Mouse (Mus musculus) macrophage (primary cell): ENCODE results near the gene Nr5a1. TPM values are rescaled to one million over a fixed set of nuclear protein-coding genes. Genes with fewer than 3 reads are reported as not detected.

Experiments
- H3K27ac ChIP-seq: fragments of 350-480 bp; formaldehyde crosslinking; 2 replicates; pipeline ENCODE4 v1.9.0; 2021
- H3K36me3 ChIP-seq: fragments of 350-480 bp; formaldehyde crosslinking; 2 replicates; pipeline ENCODE4 v1.9.0; 2021; ENCODE audit errors: inconsistent target
- H3K4me3 ChIP-seq: fragments of 350-480 bp; formaldehyde crosslinking; 2 replicates; pipeline ENCODE4 v1.9.0; 2021; ENCODE audit errors: inconsistent target
- H3K79me2 ChIP-seq: fragments of 350-480 bp; formaldehyde crosslinking; 2 replicates; pipeline ENCODE4 v1.9.0; 2021; ENCODE audit errors: inconsistent target
- WGBS: methylation state at CpG from one replicate; pipeline ENCODE4 v1.1.7; 2026; ENCODE audit warnings: inconsistent platforms; ENCODE audit not compliant: missing documents; 5-methylcytosine and 5-hydroxymethylcytosine counted together
- polyA plus RNA-seq: library from polyadenylated mRNA; stranded (reverse); fragments of 250-400 nt; gene quantifications from 3 replicates; pipeline ENCODE4 v1.2.4, GENCODE M21; 2018; ENCODE audit warnings: inconsistent platforms
- total RNA-seq, 78 experiments: library from RNA; depleted of rRNA; stranded (reverse); fragments of 250-400 nt; gene quantifications; 1 replicate in 9 of 78; 2 replicates in 24 of 78; 3 replicates in 43 of 78; 4 replicates in 2 of 78; pipeline ENCODE4 v1.2.4; 2018; ENCODE audit warnings: inconsistent platforms in 56 of 78

The Nr5a1 gene
- not detected for total RNA-seq (2018; cell fraction: chromatin; rRNA removed)
- total RNA-seq (2018; cell fraction: cytosol; rRNA removed) = not detected
- not detected for total RNA-seq (2018; cell fraction: nucleus; rRNA removed)
- polyA plus RNA-seq = not detected in 3 replicates

- H3K4me3 ChIP-seq = no peak within 1 kb of the TSS
- 94% methylated on average over 6 of the region's 13 CpGs for WGBS
These were observed at the start of gene Nr5a1 for GRCm38 (mm10) chr2:38714324-38714723. Gene Nr5a1, minus strand, starts transcription at chr2:38714542.

DNA sequence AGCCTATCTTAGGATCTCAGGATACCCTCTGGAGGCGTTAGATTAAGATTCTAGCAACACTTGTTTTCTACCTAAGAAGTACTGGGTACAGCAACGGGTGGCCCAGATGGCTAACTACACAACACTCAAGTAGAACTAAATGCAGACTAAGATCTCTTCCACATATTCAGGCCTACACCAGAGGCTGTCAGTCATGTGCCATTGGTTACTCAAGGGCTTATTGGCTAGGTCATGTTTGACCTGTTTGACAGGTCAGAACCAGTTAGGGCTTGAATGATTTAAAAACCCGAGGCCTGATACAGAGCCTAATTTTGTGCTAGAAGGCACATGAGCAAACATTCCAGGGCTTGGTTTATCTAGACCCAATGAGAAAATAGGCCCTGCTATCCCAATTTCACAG, 25.5 kb upstream of the Nr5a1 start:
- H3K79me2 ChIP-seq = no peaks in the 10 kb centered on the region
- H3K27ac ChIP-seq = no peak overlapping the region
- 84% methylated on average over 3 of the region's 3 CpGs for WGBS
- no peak overlapping the region for H3K4me3 ChIP-seq
- H3K36me3 ChIP-seq = no peaks in the 10 kb centered on the region

More at GRCm38 (mm10) chr2:38714324-38714723, at the start of gene Nr5a1:
- H3K36me3 ChIP-seq = no peaks in the 10 kb centered on the region
- no peaks in the 10 kb centered on the region for H3K79me2 ChIP-seq
- no peak within 1 kb of the TSS for H3K27ac ChIP-seq

- no peak overlapping the region for H3K4me3 ChIP-seq
- 23% methylated on average over 7 of the region's 7 CpGs for WGBS
- no peaks in the 10 kb centered on the region for H3K36me3 ChIP-seq
- H3K79me2 ChIP-seq = no peaks in the 10 kb centered on the region
- H3K27ac ChIP-seq = no peak overlapping the region
These were observed 25.1 kb upstream of the Nr5a1 start for GRCm38 (mm10) chr2:38739410-38739809.

DNA sequence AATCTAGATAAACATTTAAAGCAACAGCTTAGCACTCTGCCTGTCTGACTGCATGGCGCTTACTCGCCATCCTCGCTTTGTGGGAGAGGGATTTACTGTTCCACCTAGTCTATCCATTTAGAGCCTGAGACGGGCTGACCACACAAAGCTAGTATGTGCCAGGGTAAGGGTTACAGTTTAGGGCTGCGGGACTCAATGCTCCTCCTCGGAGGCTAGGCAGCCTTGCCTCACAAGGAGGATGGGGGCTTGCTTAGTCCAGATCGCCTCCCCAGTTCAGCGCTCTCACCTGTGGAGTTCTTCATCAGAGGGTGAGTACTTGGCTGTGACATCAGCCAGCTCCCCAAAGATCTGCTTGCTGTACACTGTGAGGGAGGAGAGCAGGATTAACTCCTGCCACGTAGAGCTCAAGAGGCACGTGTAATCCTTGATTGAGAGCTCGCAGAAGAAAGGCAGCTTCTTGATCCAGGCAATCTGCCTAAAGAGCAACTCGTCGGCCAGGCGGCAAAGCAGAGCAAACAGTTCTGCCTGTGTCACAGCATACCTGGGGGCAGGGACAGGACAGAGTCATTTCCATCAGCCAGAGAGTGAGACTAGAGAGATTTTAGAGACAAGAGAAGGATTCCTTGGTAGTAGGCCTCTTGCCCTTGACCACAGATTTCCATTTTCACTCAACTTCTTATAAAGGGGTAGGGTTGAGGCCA, 24.4 kb upstream of the Nr5a1 start:
- WGBS = 96% methylated on average over 14 of the region's 14 CpGs
- Histone ChIP-seq H3K4me3 (no peak overlapping the region), H3K36me3 (no peaks in the 10 kb centered on the region), H3K27ac (no peak overlapping the region), H3K79me2 (no peaks in the 10 kb centered on the region)

GRCm38 (mm10) chr2:38735740-38736139, 21.4 kb upstream of the Nr5a1 start:
- no peaks in the 10 kb centered on the region for H3K79me2 ChIP-seq
- no peaks in the 10 kb centered on the region for H3K36me3 ChIP-seq
- no peak overlapping the region for H3K4me3 ChIP-seq
- no peak overlapping the region for H3K27ac ChIP-seq

- Histone ChIP-seq H3K4me3 (no peak overlapping the region), H3K79me2 (no peaks in the 10 kb centered on the region), H3K27ac (no peak overlapping the region), H3K36me3 (no peaks in the 10 kb centered on the region)
- WGBS = 90% methylated on average over 5 of the region's 5 CpGs
These were observed 20.4 kb upstream of the Nr5a1 start for GRCm38 (mm10) chr2:38734721-38735120.

- Histone ChIP-seq H3K79me2 (no peaks in the 10 kb centered on the region), H3K27ac (no peak overlapping the region), H3K36me3 (no peaks in the 10 kb centered on the region), H3K4me3 (no peak overlapping the region)
- 94% methylated on average over 6 of the region's 6 CpGs for whole genome bisulfite sequencing
These were observed 16.0 kb upstream of the Nr5a1 start for GRCm38 (mm10) chr2:38730331-38730827.

DNA sequence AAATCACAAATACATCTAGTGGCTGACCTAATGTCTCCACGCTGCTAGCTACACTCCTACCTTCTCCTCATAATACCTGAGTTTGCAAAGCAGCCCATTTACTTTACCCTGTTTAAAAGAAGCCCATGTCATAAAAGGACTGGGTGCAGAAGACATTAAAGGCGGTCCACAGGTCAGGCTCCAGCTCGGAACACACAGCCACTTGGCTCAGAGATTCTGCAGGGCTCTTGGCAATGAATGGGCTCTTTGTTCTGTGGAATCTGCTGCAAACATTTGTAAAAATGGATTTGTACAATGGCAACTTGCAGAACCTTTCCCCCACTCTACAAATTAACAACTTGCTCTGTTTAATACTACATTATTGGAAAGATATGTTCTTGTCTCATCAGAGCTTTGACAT, 11.1 kb upstream of the Nr5a1 start:
- H3K79me2 ChIP-seq = no peaks in the 10 kb centered on the region
- WGBS = 96% methylated on average over 3 of the region's 3 CpGs
- H3K4me3 ChIP-seq = no peak overlapping the region
- no peaks in the 10 kb centered on the region for H3K36me3 ChIP-seq
- H3K27ac ChIP-seq = no peak overlapping the region

DNA sequence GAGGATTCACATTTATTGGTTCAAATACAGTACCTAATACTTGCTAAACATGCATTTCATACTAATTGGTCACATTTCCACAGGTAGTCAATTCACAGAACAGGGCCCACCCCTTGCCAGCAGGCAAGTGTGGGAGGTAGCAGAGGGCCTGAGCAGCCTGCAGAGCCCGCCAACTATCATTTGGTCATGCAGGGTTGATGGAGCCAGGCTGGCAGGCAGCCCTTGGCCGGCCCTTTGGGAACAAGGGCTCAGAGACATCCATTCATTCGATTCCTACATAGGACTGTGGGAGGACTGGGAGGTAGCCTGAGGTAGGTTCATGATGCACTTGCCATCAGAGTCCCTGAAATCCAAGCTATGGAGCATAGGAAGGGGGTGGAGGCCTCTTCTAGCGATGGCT, 9.0 kb upstream of the Nr5a1 start:
- H3K79me2 ChIP-seq = no peaks in the 10 kb centered on the region
- H3K4me3 ChIP-seq = no peak overlapping the region
- H3K36me3 ChIP-seq = no peaks in the 10 kb centered on the region
- 85% methylated on average over 4 of the region's 4 CpGs for WGBS
- no peak overlapping the region for H3K27ac ChIP-seq

DNA sequence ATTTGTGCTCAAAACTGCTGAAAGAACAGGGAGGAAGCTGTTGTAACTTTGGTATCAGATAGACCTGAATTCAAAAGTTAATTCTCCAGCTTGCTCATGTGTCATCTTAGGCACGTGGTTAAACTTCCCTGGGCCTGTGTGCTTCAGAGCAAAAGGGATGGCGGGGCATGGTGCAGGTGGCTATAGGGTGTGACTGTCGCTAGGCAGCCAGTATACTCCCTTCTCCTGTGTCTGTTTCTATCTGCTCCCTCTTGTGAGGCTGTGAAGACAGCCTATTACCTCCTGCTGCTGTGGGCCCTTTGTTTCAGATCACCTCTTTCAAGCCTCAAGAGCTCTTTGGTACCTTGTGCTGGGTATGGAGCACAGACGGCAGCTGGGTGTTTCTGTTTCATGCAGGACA, 7.7 kb upstream of the Nr5a1 start:
- H3K36me3 ChIP-seq = no peaks in the 10 kb centered on the region
- H3K79me2 ChIP-seq = no peaks in the 10 kb centered on the region
- 85% methylated on average over 4 of the region's 4 CpGs for WGBS

GRCm38 (mm10) chr2:38720661-38721060, 6.3 kb upstream of the Nr5a1 start:
- Histone ChIP-seq H3K27ac (no peak overlapping the region), H3K4me3 (no peak overlapping the region), H3K36me3 (no peaks in the 10 kb centered on the region), H3K79me2 (no peaks in the 10 kb centered on the region)
- 91% methylated on average over 2 of the region's 2 CpGs for WGBS

More for the DNA sequence above, 7.7 kb upstream of the Nr5a1 start:
- Histone ChIP-seq H3K27ac (no peak overlapping the region), H3K4me3 (no peak overlapping the region)

- Histone ChIP-seq H3K79me2 (no peaks in the 10 kb centered on the region), H3K27ac (no peak overlapping the region), H3K4me3 (no peak overlapping the region), H3K36me3 (no peaks in the 10 kb centered on the region)
- 76% methylated on average over 6 of the region's 6 CpGs for WGBS
These were observed 5.0 kb upstream of the Nr5a1 start for GRCm38 (mm10) chr2:38719354-38719753.

- no peaks in the 10 kb centered on the region for H3K79me2 ChIP-seq
- H3K36me3 ChIP-seq = no peaks in the 10 kb centered on the region
- no peak overlapping the region for H3K4me3 ChIP-seq
- WGBS = 46% methylated on average over 8 of the region's 8 CpGs
- H3K27ac ChIP-seq = no peak overlapping the region
These were observed 4.3 kb upstream of the Nr5a1 start for GRCm38 (mm10) chr2:38718676-38719075.

- WGBS = 78% methylated on average over 2 of the region's 2 CpGs
- no peaks in the 10 kb centered on the region for H3K79me2 ChIP-seq
- no peaks in the 10 kb centered on the region for H3K36me3 ChIP-seq
- no peak overlapping the region for H3K4me3 ChIP-seq
- no peak overlapping the region for H3K27ac ChIP-seq
These were observed 3.1 kb upstream of the Nr5a1 start for GRCm38 (mm10) chr2:38717436-38717835.

- no peak overlapping the region for H3K27ac ChIP-seq
- no peak overlapping the region for H3K4me3 ChIP-seq
- no peaks in the 10 kb centered on the region for H3K36me3 ChIP-seq
- no peaks in the 10 kb centered on the region for H3K79me2 ChIP-seq
- 93% methylated on average over 3 of the region's 3 CpGs for WGBS
These were observed 746 bp downstream of the Nr5a1 start for GRCm38 (mm10) chr2:38713596-38713995.

- 67% methylated on average over 11 of the region's 11 CpGs for WGBS
These were observed 1.6 kb downstream of the Nr5a1 start for GRCm38 (mm10) chr2:38712769-38713125.

More at GRCm38 (mm10) chr2:38712769-38713125, 1.6 kb downstream of the Nr5a1 start:
- Histone ChIP-seq H3K27ac (no peak overlapping the region), H3K4me3 (no peak overlapping the region), H3K79me2 (no peaks in the 10 kb centered on the region), H3K36me3 (no peaks in the 10 kb centered on the region)
